ENCODE assay signal across 22 mouse cellular contexts in the genomic region with DNA sequence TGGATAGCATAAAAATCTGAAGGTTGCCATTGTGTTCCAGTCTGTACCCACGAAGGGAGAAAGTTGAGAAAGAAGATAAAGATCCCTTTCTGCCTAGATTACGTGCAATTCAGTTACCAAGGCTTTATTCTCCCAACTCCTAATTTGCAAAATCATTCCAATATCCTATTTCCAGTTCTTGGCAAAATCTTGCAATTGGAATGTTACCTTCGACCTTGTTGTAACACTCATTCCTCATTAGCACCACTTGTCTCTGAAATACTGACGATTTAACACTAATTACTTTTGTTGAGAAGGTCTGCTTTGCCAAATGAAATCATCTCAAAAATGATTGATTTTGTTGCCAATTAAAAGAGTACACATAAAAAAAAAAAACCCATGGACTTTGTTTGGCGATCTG. TPM values are rescaled to one million over a fixed set of nuclear protein-coding genes. Genes with fewer than 3 reads are reported as not detected.
DNase-seq lines count a peak whose midpoint lies in the region; ATAC-seq and TF ChIP-seq lines count a peak whose summit lies in the region.
"Had no signal": no experiment of that assay in that cellular context is flagged by ENCODE, and none has a peak within 500 bp of the region (broad histone marks: within the 10 kb centered on the region; RNA-seq: fewer than 3 reads in every experiment).

No protein-coding gene starts in this region.

- no peak overlapping the region for H3K27ac ChIP-seq in forebrain, embryonic 14.5 days (ENCODE audit: low read depth, low read length)
- H3K27ac ChIP-seq in forebrain, embryonic 13.5 days: no peak overlapping the region

- TF ChIP-seq POLR2A in brain, embryonic 14.5 days (IDR thresholded peaks at IDR 0.05; ENCODE audit: borderline replicate concordance, extremely low read depth, insufficient read depth, insufficient read length, poor library complexity, severe bottlenecking): no peak

- peak; percentile 42 for DNase-seq in forebrain, embryonic 14.5 days (ENCODE audit: low spot score)
- DNase-seq in Muller cell, postnatal 12 days (ENCODE audit: inconsistent ontology term): peak; percentile 81
- DNase-seq in brain, embryonic 14.5 days (ENCODE audit: low read depth): peak; percentile 57
- no peak for DNase-seq in lung, postnatal 36 days
- no peak for DNase-seq in testis, postnatal 10 days (ENCODE audit: low spot score)
- DNase-seq: adrenal gland, adult 2 months; adrenal gland, adult 8-10 months; adrenal gland, postnatal 10 days; adrenal gland, postnatal 14 days; adrenal gland, postnatal 25 days; adrenal gland, postnatal 36 days; B cell, adult 2 months; cerebellum, adult 11 months; cerebellum, adult 11-12 months; cerebellum, adult 18-20 months; cerebellum, adult 2 months; cerebellum, adult 8-10 months had no signal

- no peak for TF ChIP-seq CTCF in brain, embryonic 14.5 days (IDR thresholded peaks at IDR 0.05; ENCODE audit: borderline replicate concordance, extremely low read depth, insufficient read depth, insufficient read length)

- no peak overlapping the region for H3K4me3 ChIP-seq in forebrain, embryonic 14.5 days (ENCODE audit: low read depth, low read length)
- no peak overlapping the region for H3K4me3 ChIP-seq in forebrain, embryonic 13.5 days

- 52% methylated on average over 5 of the region's 5 CpGs for WGBS in forebrain, embryonic 14.5 days
- WGBS in forebrain, embryonic 13.5 days: 62% methylated on average over 5 of the region's 5 CpGs

- H3K4me2 ChIP-seq in forebrain, embryonic 14.5 days (ENCODE audit: low read length): no peak overlapping the region
- H3K4me2 ChIP-seq in forebrain, embryonic 13.5 days: no peak overlapping the region

- no peaks in the 10 kb centered on the region for H3K9me3 ChIP-seq in forebrain, embryonic 14.5 days (replicated peaks; ENCODE audit: control insufficient read depth, low read length)
- no peaks in the 10 kb centered on the region for H3K9me3 ChIP-seq in forebrain, embryonic 13.5 days (replicated peaks)

- no peaks in the 10 kb centered on the region for H3K27me3 ChIP-seq in forebrain, embryonic 14.5 days (replicated peaks; ENCODE audit: control insufficient read depth, insufficient read depth, low read length)
- H3K27me3 ChIP-seq in forebrain, embryonic 13.5 days: no peaks in the 10 kb centered on the region
- H3K27me3 ChIP-seq: Patski had no signal

- H3K36me3 ChIP-seq in forebrain, embryonic 14.5 days (ENCODE audit: control insufficient read depth, insufficient read depth, low read length): no peaks in the 10 kb centered on the region
- no peaks in the 10 kb centered on the region for H3K36me3 ChIP-seq in forebrain, embryonic 13.5 days (ENCODE audit: poor library complexity, severe bottlenecking)
- H3K36me3 ChIP-seq: G1E had no signal

- H3K9ac ChIP-seq in forebrain, embryonic 14.5 days (ENCODE audit: low read length): no peak overlapping the region
- no peak overlapping the region for H3K9ac ChIP-seq in forebrain, embryonic 13.5 days

- H3K4me1 ChIP-seq in forebrain, embryonic 14.5 days (ENCODE audit: control insufficient read depth, insufficient read depth, low read length): no peaks in the 10 kb centered on the region
- no peaks in the 10 kb centered on the region for H3K4me1 ChIP-seq in forebrain, embryonic 13.5 days

- no peak for ATAC-seq in forebrain, embryonic 14.5 days
- ATAC-seq in forebrain, embryonic 13.5 days: no peak
- ATAC-seq: activated CD4-positive, CD25-positive, alpha-beta regulatory T cell, adult 4 months; CD4-positive, CD25-positive, alpha-beta regulatory T cell, adult 4 months; Patski had no signal

RNA-seq across cellular contexts. Expression of a gene that starts 19.4 kb away (rescaled TPM):
- not detected in 2 replicates for polyA plus RNA-seq in forebrain, embryonic 14.5 days (2014; fragmentation: Nextera tagmentation; extraction: Ambion mirVana)
- polyA plus RNA-seq in forebrain, embryonic 13.5 days (2015; fragmentation: Nextera tagmentation; extraction: Ambion mirVana): 0.08 TPM in 1 of 2 replicates, not detected in the other
- polyA plus RNA-seq in brain, embryonic 14.5 days (2012; rRNA removed): 0.14 and 0.22 TPM in 2 replicates
- polyA plus RNA-seq: activated CD4-positive, CD25-positive, alpha-beta regulatory T cell, adult 4 months; CD4-positive, CD25-positive, alpha-beta regulatory T cell, adult 4 months; G1E had no signal

Comparison
In these comparisons a context has a peak if more than half of its experiments do, and no peak if none do; other contexts are left out.
1. DNase-seq: peak in forebrain, embryonic 14.5 days (single experiment), Muller cell, postnatal 12 days (single experiment) and brain, embryonic 14.5 days (single experiment); none in lung, postnatal 36 days (single experiment) and testis, postnatal 10 days (single experiment).